Mouse (Mus musculus): ENCODE measurements at regions not wholly inside any gene's neighbourhood (a gene's known extent, or its start where the extent isn't known, plus 50 kb on each side); places are given as distances from the start of the nearest gene placed in this dataset.

DNA sequence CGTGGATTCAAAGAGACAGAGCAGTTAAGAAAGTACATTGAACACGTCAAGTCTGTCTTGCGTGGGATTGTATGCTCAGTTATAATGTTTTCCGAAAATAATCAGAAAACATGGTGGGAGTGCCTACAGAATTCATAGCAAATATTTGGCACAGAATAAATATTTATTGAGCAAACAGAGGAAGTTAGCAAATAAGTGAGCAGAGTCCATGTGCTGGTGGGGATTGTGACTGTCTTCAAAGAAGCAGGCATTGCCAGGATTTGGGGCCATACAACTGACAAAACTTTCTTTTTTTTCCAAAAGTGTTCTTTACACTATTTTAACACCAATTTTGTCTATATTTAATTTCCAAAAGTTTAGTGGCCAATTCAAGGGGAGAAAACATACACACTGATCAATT lies 1729.8 kb downstream of the AI429214 start:
- DNase-seq (ENCODE audit: low spot score in 2 of 2): no peak

DNA sequence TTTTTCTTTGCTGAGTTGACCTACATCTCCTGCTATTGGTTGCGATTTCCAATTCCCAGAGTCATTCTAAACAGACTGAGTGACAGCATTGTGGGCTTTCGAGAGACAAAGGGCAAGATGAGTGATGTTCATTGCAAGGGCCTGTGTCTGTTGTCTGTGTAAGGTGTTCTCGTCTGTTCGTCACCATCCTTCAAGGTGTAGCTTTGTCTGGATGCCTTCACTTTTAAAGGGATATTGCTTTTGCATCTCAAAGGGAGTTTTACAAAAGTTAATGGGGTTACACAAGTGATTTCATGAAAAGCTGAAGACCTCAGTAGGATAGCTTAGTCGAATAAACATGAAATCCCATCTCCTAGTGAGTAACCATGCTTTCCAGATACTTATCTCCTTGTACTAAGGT lies 1731.9 kb downstream of the AI429214 start:
- no peak for DNase-seq (ENCODE audit: low spot score in 2 of 2)

DNA sequence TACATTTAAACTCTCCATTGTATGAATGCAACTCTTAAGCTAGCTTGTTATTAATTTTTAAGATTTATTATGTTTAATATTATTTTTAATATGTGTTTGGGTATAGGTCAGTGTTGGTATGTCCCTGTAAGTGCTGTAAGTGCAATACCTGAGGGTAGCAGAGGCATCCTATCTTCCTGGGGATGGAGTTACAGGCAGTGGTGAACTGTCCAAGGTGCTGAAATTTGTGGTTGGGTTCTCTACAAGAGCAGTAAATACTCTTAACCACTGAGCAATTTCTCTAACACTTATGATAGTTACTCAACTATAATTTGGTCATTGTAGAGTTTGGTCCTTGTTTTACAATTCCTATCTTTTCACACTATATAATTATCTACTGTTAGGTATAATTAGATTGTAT lies 1753.7 kb downstream of the AI429214 start:
- DNase-seq (ENCODE audit: low spot score in 2 of 2): no peak

DNA sequence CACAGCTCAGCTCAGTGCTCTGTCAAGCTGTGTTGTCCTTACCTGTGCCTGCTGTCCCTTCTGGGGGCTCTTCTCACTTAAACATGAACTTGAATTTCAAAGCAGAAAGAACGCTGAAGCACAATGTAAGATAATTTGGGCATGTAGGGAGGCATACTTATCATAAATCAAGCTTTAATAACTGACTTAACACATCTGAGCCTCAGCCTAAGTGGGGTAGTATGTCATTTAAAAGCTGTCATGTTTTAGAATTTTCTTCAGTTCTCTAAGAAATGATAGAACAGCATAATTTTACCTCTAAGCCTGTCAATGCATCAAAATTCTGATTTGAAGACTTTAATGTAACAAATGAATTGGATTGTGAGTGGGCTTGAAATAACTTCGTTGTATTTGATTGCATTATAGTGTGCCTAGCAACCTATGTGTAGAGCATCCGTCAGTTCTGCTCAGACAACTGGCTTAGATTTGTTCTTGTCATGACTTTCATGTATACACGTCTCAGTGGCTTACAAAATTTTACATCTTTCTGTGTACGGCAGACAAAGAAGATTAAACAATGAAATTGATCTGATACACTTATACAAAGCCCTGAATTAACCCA lies 1773.3 kb downstream of the AI429214 start:
- no peak for DNase-seq (ENCODE audit: low spot score in 2 of 2)

DNA sequence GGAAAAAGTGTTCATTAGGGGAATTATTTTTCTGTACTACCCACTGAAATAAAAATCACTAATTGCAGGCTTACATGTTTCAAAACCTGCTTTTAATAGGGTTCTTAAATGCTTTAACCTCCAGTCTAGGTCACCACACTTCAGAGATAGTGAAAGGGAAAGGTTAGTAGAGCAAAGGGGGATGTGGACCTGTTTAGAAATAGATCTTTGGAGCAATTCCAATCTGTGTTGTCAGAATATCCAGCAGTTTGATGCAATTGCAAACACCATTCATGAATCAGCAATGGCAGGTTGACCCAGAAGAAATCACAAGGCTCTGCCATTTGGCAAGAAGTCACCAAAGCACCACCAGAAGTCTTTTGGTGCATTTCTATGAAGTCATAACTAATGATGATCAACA lies 1819.1 kb downstream of the AI429214 start:
- no peak for DNase-seq (ENCODE audit: low spot score in 2 of 2)

DNA sequence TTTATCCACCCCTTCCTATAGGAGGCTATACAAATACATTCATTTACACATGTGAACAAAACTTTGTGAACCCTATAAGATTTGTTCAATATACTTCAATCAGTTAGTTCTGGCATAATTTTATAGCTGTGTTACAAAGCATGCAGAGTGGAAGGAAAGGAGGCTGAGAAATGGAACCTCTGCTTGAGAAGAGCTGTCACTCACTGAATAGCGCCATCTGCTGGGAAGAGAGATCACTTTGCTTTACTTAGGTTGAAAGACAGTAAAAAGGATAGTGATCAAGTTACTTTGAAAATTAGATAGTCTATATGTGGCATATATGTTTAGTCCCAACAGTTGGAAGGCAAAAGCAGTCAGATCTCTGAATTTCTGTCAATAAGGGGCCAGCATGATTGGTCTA lies 1824.8 kb downstream of the AI429214 start:
- no peak for DNase-seq (ENCODE audit: low spot score in 2 of 2)

DNA sequence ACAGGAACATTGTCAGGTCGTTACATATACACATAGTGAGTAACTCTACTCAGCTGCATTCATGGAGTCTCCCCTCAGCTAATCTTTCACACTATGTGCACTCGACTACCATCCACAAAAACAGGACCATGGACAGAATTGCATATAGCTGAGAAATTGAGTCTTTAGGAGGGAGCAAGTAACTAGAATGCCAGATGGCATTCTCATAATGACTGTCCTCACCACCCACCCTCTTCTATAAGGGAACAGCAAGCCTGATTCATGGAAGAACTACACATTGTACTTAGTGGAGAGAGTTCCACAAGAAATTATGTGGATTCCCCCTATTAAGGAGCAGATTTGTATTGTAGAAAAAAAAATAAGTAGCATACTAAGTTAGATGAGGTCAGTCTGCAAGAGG lies 1813.4 kb upstream of the Adam24 start:
- peak in 1 of 2 experiments; percentile 12 for DNase-seq (ENCODE audit: low spot score in 2 of 2)

DNA sequence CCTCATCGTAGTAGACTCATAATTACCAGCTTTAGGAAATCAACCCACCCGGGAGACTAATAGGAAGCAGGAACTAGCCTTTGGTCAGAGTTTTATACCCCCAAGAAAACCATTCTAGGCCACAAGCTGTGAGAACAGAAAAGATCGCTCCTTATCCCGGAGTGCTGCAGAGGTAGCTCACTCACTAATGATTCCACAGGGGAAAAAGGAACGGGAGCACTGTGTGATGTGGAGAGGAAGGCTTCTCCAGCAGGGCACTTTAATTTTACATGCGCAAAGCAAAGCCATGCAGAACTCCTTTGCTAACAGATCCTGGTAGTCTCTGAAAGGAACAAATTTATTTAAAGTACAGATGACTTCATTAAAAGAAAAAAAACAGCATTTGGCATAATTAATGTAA lies 1807.5 kb upstream of the Adam24 start:
- DNase-seq (ENCODE audit: low spot score in 2 of 2): no peak
